Comparison of ENCODE assay signal across 15 mouse cellular contexts in the genomic region with DNA sequence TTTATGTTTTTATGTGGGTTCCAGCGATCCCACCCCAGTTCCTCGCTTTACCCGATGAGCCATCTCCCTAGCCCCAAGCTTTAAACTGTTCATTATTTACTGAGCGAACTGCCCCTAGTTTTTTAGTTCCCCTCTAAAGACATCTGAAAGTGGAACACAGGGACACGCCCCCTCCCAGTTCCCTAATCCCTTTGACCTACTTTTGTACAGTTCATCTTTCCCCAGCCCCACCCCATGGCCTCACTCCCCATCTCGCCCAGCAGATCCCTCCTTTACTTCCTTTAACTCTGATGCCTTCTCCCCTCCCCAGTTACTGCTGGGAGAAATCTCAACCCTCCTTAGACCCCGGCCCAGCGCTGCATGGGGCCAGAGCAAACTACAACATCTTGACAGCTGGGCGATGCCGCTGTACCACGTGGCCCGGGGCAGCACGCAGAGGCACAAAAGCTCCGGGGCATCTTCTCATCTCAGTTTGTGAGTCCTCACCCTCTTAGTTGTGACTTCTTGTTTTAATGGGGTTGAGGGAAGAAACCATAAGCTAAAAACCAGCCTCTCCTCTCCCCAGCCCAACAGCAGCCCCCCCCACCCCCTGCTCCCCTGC. TPM values are rescaled to one million over a fixed set of nuclear protein-coding genes. Genes with fewer than 3 reads are reported as not detected.
DNase-seq lines count a peak whose midpoint lies in the region; ATAC-seq lines count a peak whose summit lies in the region.
"Had no signal": no experiment of that assay in that cellular context is flagged by ENCODE, and none has a peak within 500 bp of the region (broad histone marks: within the 10 kb centered on the region; RNA-seq: fewer than 3 reads in every experiment).

No protein-coding gene starts in this region.

- no peak overlapping the region for H3K4me3 ChIP-seq in midbrain, embryonic 12.5 days
- H3K4me3 ChIP-seq in midbrain, embryonic 15.5 days: no peak overlapping the region
- H3K4me3 ChIP-seq: left cerebral cortex, adult 2 months had no signal

- peaks cover 9% of the 10 kb centered on the region for H3K4me1 ChIP-seq in midbrain, embryonic 12.5 days
- peaks cover 10% of the 10 kb centered on the region for H3K4me1 ChIP-seq in midbrain, embryonic 15.5 days

- H3K9me3 ChIP-seq in midbrain, embryonic 12.5 days: no peaks in the 10 kb centered on the region
- no peaks in the 10 kb centered on the region for H3K9me3 ChIP-seq in midbrain, embryonic 15.5 days

- DNase-seq in gastrocnemius, adult 18-20 months (ENCODE audit: low spot score): peak; percentile 53
- DNase-seq in gastrocnemius, adult 8-10 months (ENCODE audit: low spot score in 2 of 2): no peak
- peak; percentile 76 for DNase-seq in lung, postnatal 36 days
- DNase-seq in thymus, postnatal 4 days: no peak
- DNase-seq in embryo, embryonic 10.5 days (ENCODE audit: low spot score): no peak
- no peak for DNase-seq in layer of hippocampus, adult 9-11 months
- DNase-seq: gastrocnemius, postnatal 10 days; kidney, postnatal 4 days; lung, embryonic 14.5 days had no signal

- WGBS in midbrain, embryonic 12.5 days: 53% methylated on average over 14 of the region's 14 CpGs
- WGBS in midbrain, embryonic 15.5 days: 45% methylated on average over 14 of the region's 14 CpGs

- no peaks in the 10 kb centered on the region for H3K36me3 ChIP-seq in midbrain, embryonic 12.5 days
- H3K36me3 ChIP-seq in midbrain, embryonic 15.5 days (replicated peaks): no peaks in the 10 kb centered on the region

- no peak for ATAC-seq in midbrain, embryonic 12.5 days (ENCODE audit: low FRiP score, low read depth)
- no peak for ATAC-seq in midbrain, embryonic 15.5 days (replicated peaks)

- no peak overlapping the region for H3K9ac ChIP-seq in midbrain, embryonic 12.5 days (replicated peaks)
- H3K9ac ChIP-seq in midbrain, embryonic 15.5 days: no peak overlapping the region
- H3K9ac ChIP-seq: lung, embryonic 14.5 days had no signal

- no peak overlapping the region for H3K27ac ChIP-seq in midbrain, embryonic 12.5 days (replicated peaks)
- H3K27ac ChIP-seq in midbrain, embryonic 15.5 days: no peak overlapping the region
- H3K27ac ChIP-seq: left cerebral cortex, adult 2 months had no signal

- H3K4me2 ChIP-seq in midbrain, embryonic 12.5 days (replicated peaks): 0 out of 2 replicates have a peak overlapping the region, but pooled peaks have one; percentile 15
- H3K4me2 ChIP-seq in midbrain, embryonic 15.5 days: no peak overlapping the region
- H3K4me2 ChIP-seq: lung, embryonic 14.5 days had no signal

- peaks cover 56% of the 10 kb centered on the region for H3K27me3 ChIP-seq in midbrain, embryonic 12.5 days
- no peaks in the 10 kb centered on the region for H3K27me3 ChIP-seq in midbrain, embryonic 15.5 days (replicated peaks)

RNA-seq across cellular contexts. Expression of a gene that starts 6.4 kb away (rescaled TPM):
- total RNA-seq in gastrocnemius, adult 18-20 months (2021): 10 to 100 TPM; 12.4 TPM
- 10 to 100 TPM; 11.0 to 13.2 (median 11.7) TPM for total RNA-seq in gastrocnemius, adult 8-10 months (2022)
- polyA plus RNA-seq in midbrain, embryonic 12.5 days (2016; fragmentation: Nextera tagmentation; extraction: Ambion mirVana): 88.2 and 89.3 TPM in 2 replicates
- 111 and 115 TPM in 2 replicates for polyA plus RNA-seq in midbrain, embryonic 15.5 days (2015; fragmentation: Nextera tagmentation; extraction: Ambion mirVana)

RNA-seq across cellular contexts. Expression of a gene that starts 35.8 kb away (rescaled TPM):
- total RNA-seq in gastrocnemius, adult 18-20 months (2021): not detected
- total RNA-seq in gastrocnemius, adult 8-10 months (2022): not detected
- 7.6 and 9.2 TPM in 2 replicates for polyA plus RNA-seq in midbrain, embryonic 12.5 days (2016; fragmentation: Nextera tagmentation; extraction: Ambion mirVana)
- 8.5 and 10.9 TPM in 2 replicates for polyA plus RNA-seq in midbrain, embryonic 15.5 days (2015; fragmentation: Nextera tagmentation; extraction: Ambion mirVana)
- total RNA-seq: adrenal gland, adult 18-20 months; heart, postnatal 10 days; left cerebral cortex, adult 2 months had no signal
- polyA plus RNA-seq: thymus, postnatal 0 days had no signal

RNA-seq across cellular contexts. Expression of a gene that starts 45.0 kb away (rescaled TPM):
- 10 to 100 TPM; 19.4 to 20.0 TPM for total RNA-seq in gastrocnemius, adult 18-20 months (2021)
- 10 to 100 TPM; 20.6 to 26.6 (median 23.2) TPM for total RNA-seq in gastrocnemius, adult 8-10 months (2022)
- polyA plus RNA-seq in midbrain, embryonic 12.5 days (2016; fragmentation: Nextera tagmentation; extraction: Ambion mirVana): 61.6 and 67.1 TPM in 2 replicates
- 72.8 and 74.1 TPM in 2 replicates for polyA plus RNA-seq in midbrain, embryonic 15.5 days (2015; fragmentation: Nextera tagmentation; extraction: Ambion mirVana)

RNA-seq across cellular contexts. Expression of a gene that starts 55.3 kb away (rescaled TPM):
- total RNA-seq in gastrocnemius, adult 18-20 months (2021): 1 to 10 TPM; 2.3 to 2.5 TPM
- 1 to 10 TPM; 1.9 to 2.4 (median 2.2) TPM for total RNA-seq in gastrocnemius, adult 8-10 months (2022)
- polyA plus RNA-seq in midbrain, embryonic 12.5 days (2016; fragmentation: Nextera tagmentation; extraction: Ambion mirVana): 23.6 and 25.5 TPM in 2 replicates
- 10.1 and 10.3 TPM in 2 replicates for polyA plus RNA-seq in midbrain, embryonic 15.5 days (2015; fragmentation: Nextera tagmentation; extraction: Ambion mirVana)

Comparison
In these comparisons a context has a peak if more than half of its experiments do, and no peak if none do; other contexts are left out.
1. DNase-seq: peak in gastrocnemius, adult 18-20 months (single experiment) and lung, postnatal 36 days (single experiment); none in gastrocnemius, adult 8-10 months (0 of 2), thymus, postnatal 4 days (single experiment), embryo, embryonic 10.5 days (single experiment) and layer of hippocampus, adult 9-11 months (single experiment).